In the genomic region with DNA sequence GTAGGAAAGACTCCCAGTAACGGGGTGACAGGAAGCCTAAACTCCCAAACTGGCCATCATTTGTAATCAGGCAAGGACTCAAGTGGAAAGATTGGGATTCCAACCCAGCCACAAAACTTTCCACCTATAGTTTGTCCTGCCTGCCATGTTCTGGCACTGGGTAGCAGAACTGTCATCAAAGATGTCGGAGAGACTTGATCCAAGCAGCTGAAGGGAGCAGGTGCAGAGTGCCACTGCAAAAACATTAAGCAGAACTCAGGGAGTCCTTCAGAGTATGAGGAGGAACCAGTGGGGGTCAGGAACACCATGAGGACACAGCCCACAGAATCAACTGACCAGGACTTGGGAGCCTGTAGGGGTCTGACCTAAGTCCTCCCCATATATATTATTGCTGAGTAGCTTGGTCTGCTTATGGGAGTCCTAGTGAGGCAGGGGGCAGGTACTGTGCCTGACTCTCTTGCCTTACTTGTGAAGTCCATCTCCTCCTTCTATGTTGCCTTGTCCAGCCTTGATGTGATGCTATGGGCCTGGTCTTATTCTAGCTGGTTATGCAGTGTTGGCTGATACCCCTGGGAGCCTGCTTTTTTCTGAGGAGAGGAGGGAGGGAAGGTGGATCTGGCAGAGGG, we compare ENCODE assay signal across 24 mouse cellular contexts.
A peak's percentile ranks its signal among the peaks of the same experiment; 100 is the strongest.
DNase-seq lines count a peak whose midpoint lies in the region; ATAC-seq lines count a peak whose summit lies in the region.
"Had no signal": no experiment of that assay in that cellular context is flagged by ENCODE, and none has a peak within 500 bp of the region (broad histone marks: within the 10 kb centered on the region; RNA-seq: fewer than 3 reads in every experiment).

No protein-coding gene starts in this region.

- no peaks in the 10 kb centered on the region for H3K27me3 ChIP-seq in forebrain, embryonic 11.5 days (ENCODE audit: control insufficient read depth, insufficient read depth, low read length)
- H3K27me3 ChIP-seq in forebrain, embryonic 16.5 days (replicated peaks; ENCODE audit: control insufficient read depth, insufficient read depth, low read length), result no peaks in the 10 kb centered on the region
- no peaks in the 10 kb centered on the region for H3K27me3 ChIP-seq in hindbrain, embryonic 14.5 days (ENCODE audit: control insufficient read depth, insufficient read depth, low read length)
- no peaks in the 10 kb centered on the region for H3K27me3 ChIP-seq in hindbrain, embryonic 10.5 days (ENCODE audit: insufficient read depth, poor library complexity, severe bottlenecking)
- no peaks in the 10 kb centered on the region for H3K27me3 ChIP-seq in forebrain, embryonic 15.5 days
- no peaks in the 10 kb centered on the region for H3K27me3 ChIP-seq in midbrain, embryonic 15.5 days (replicated peaks)
- H3K27me3 ChIP-seq: hindbrain, embryonic 15.5 days; liver, embryonic 12.5 days; stomach, embryonic 15.5 days had no signal

- ATAC-seq in forebrain, embryonic 11.5 days (replicated peaks; ENCODE audit: low FRiP score), result 0 out of 2 replicates have a peak, but pooled peaks have one; percentile 21
- no peak for ATAC-seq in forebrain, embryonic 16.5 days
- ATAC-seq in hindbrain, embryonic 14.5 days (ENCODE audit: low FRiP score), result 0 out of 2 replicates have a peak, but pooled peaks have one; percentile 43
- ATAC-seq in forebrain, embryonic 15.5 days (replicated peaks), result peak; percentile 57
- ATAC-seq in midbrain, embryonic 15.5 days (replicated peaks), result peak; percentile 57
- ATAC-seq: liver, embryonic 12.5 days; liver, postnatal 0 days had no signal

- H3K9me3 ChIP-seq in forebrain, embryonic 11.5 days (ENCODE audit: control insufficient read depth, low read length), result no peaks in the 10 kb centered on the region
- no peaks in the 10 kb centered on the region for H3K9me3 ChIP-seq in forebrain, embryonic 16.5 days (ENCODE audit: control insufficient read depth, low read length)
- no peaks in the 10 kb centered on the region for H3K9me3 ChIP-seq in hindbrain, embryonic 14.5 days (ENCODE audit: control insufficient read depth, low read length)
- H3K9me3 ChIP-seq in hindbrain, embryonic 10.5 days, result no peaks in the 10 kb centered on the region
- H3K9me3 ChIP-seq in forebrain, embryonic 15.5 days, result no peaks in the 10 kb centered on the region
- H3K9me3 ChIP-seq in midbrain, embryonic 15.5 days, result no peaks in the 10 kb centered on the region
- H3K9me3 ChIP-seq: G1E; hindbrain, embryonic 15.5 days; liver, embryonic 12.5 days; stomach, embryonic 15.5 days had no signal

- no peak overlapping the region for H3K4me2 ChIP-seq in forebrain, embryonic 11.5 days (ENCODE audit: low read depth, low read length, severe bottlenecking)
- H3K4me2 ChIP-seq in forebrain, embryonic 16.5 days (ENCODE audit: low read length), result no peak overlapping the region
- H3K4me2 ChIP-seq in hindbrain, embryonic 14.5 days (replicated peaks), result no peak overlapping the region
- H3K4me2 ChIP-seq in forebrain, embryonic 15.5 days (replicated peaks), result no peak overlapping the region
- no peak overlapping the region for H3K4me2 ChIP-seq in midbrain, embryonic 15.5 days
- H3K4me2 ChIP-seq: liver, embryonic 12.5 days; stomach, embryonic 15.5 days had no signal

- H3K4me3 ChIP-seq in forebrain, embryonic 11.5 days (ENCODE audit: low read depth, low read length), result no peak overlapping the region
- no peak overlapping the region for H3K4me3 ChIP-seq in forebrain, embryonic 16.5 days (replicated peaks; ENCODE audit: low read length)
- H3K4me3 ChIP-seq in hindbrain, embryonic 14.5 days (replicated peaks; ENCODE audit: low read length), result no peak overlapping the region
- H3K4me3 ChIP-seq in hindbrain, embryonic 10.5 days, result no peak overlapping the region
- no peak overlapping the region for H3K4me3 ChIP-seq in forebrain, embryonic 15.5 days
- no peak overlapping the region for H3K4me3 ChIP-seq in midbrain, embryonic 15.5 days
- H3K4me3 ChIP-seq: heart, adult 2 months; hindbrain, embryonic 15.5 days; liver, embryonic 12.5 days; stomach, embryonic 15.5 days had no signal

- 92% methylated on average over 2 of the region's 2 CpGs for WGBS in forebrain, embryonic 11.5 days
- WGBS in forebrain, embryonic 16.5 days, result 82% methylated on average over 2 of the region's 2 CpGs
- WGBS in hindbrain, embryonic 14.5 days, result 94% methylated on average over 2 of the region's 2 CpGs
- WGBS in hindbrain, embryonic 10.5 days, result 91% methylated on average over 2 of the region's 2 CpGs
- 87% methylated on average over 2 of the region's 2 CpGs for WGBS in forebrain, embryonic 15.5 days
- 85% methylated on average over 2 of the region's 2 CpGs for WGBS in midbrain, embryonic 15.5 days

- H3K9ac ChIP-seq in forebrain, embryonic 11.5 days (ENCODE audit: low read length), result no peak overlapping the region
- no peak overlapping the region for H3K9ac ChIP-seq in forebrain, embryonic 16.5 days (replicated peaks; ENCODE audit: low read depth, low read length)
- no peak overlapping the region for H3K9ac ChIP-seq in hindbrain, embryonic 14.5 days
- no peak overlapping the region for H3K9ac ChIP-seq in forebrain, embryonic 15.5 days (replicated peaks)
- H3K9ac ChIP-seq in midbrain, embryonic 15.5 days, result no peak overlapping the region
- H3K9ac ChIP-seq: hindbrain, embryonic 15.5 days; liver, embryonic 12.5 days; liver, postnatal 0 days; stomach, embryonic 15.5 days had no signal

- no peak overlapping the region for H3K27ac ChIP-seq in forebrain, embryonic 11.5 days (ENCODE audit: low read depth, low read length)
- H3K27ac ChIP-seq in forebrain, embryonic 16.5 days (ENCODE audit: low read length), result no peak overlapping the region
- H3K27ac ChIP-seq in hindbrain, embryonic 14.5 days, result 0 out of 2 replicates have a peak overlapping the region, but pooled peaks have one; percentile 20
- no peak overlapping the region for H3K27ac ChIP-seq in hindbrain, embryonic 10.5 days
- H3K27ac ChIP-seq in forebrain, embryonic 15.5 days (replicated peaks), result no peak overlapping the region
- H3K27ac ChIP-seq in midbrain, embryonic 15.5 days, result peak overlapping the region; percentile 54; the same call in 1 of the 2 replicates
- H3K27ac ChIP-seq: heart, adult 2 months; liver, embryonic 12.5 days; macrophage; stomach, embryonic 15.5 days had no signal

- no peaks in the 10 kb centered on the region; the same call in 1 of the 2 replicates for H3K4me1 ChIP-seq in forebrain, embryonic 11.5 days (replicated peaks; ENCODE audit: control insufficient read depth, insufficient read depth, low read length)
- H3K4me1 ChIP-seq in forebrain, embryonic 16.5 days (replicated peaks; ENCODE audit: control insufficient read depth, insufficient read depth, low read length), result peaks cover 10% of the 10 kb centered on the region; the same call in 1 of the 2 replicates
- peaks cover 7% of the 10 kb centered on the region for H3K4me1 ChIP-seq in hindbrain, embryonic 14.5 days (replicated peaks; ENCODE audit: control insufficient read depth, insufficient read depth, low read length)
- H3K4me1 ChIP-seq in hindbrain, embryonic 10.5 days (replicated peaks), result peaks cover 13% of the 10 kb centered on the region
- peaks cover 21% of the 10 kb centered on the region for H3K4me1 ChIP-seq in forebrain, embryonic 15.5 days
- H3K4me1 ChIP-seq in midbrain, embryonic 15.5 days, result peaks cover 10% of the 10 kb centered on the region
- H3K4me1 ChIP-seq: liver, embryonic 12.5 days; stomach, embryonic 15.5 days had no signal

- no peak for DNase-seq in forebrain, embryonic 11.5 days (ENCODE audit: low spot score)
- no peak for DNase-seq in hindbrain, embryonic 14.5 days (ENCODE audit: low spot score)
- DNase-seq in hindbrain, embryonic 10.5 days (ENCODE audit: low spot score), result no peak
- no peak for DNase-seq in kidney, postnatal 10 days
- DNase-seq in lung, postnatal 10 days, result no peak
- DNase-seq: adrenal gland, adult 8-10 months; cerebellum, adult 9-10 months; cerebellum, postnatal 36 days; heart, adult 2 months; heart, postnatal 14 days; kidney, adult 2 months; kidney, postnatal 4 days; left cerebral cortex, postnatal 4 days; liver, postnatal 0 days; right cerebral cortex, postnatal 25 days; thymus, postnatal 14 days had no signal

- H3K36me3 ChIP-seq in forebrain, embryonic 11.5 days (ENCODE audit: control insufficient read depth, insufficient read depth, low read length), result no peaks in the 10 kb centered on the region
- H3K36me3 ChIP-seq in forebrain, embryonic 16.5 days (ENCODE audit: control insufficient read depth, insufficient read depth), result no peaks in the 10 kb centered on the region
- H3K36me3 ChIP-seq in hindbrain, embryonic 14.5 days (replicated peaks; ENCODE audit: control insufficient read depth, insufficient read depth), result no peaks in the 10 kb centered on the region
- H3K36me3 ChIP-seq in hindbrain, embryonic 10.5 days, result no peaks in the 10 kb centered on the region
- no peaks in the 10 kb centered on the region for H3K36me3 ChIP-seq in forebrain, embryonic 15.5 days
- no peaks in the 10 kb centered on the region for H3K36me3 ChIP-seq in midbrain, embryonic 15.5 days (replicated peaks)
- H3K36me3 ChIP-seq: G1E; hindbrain, embryonic 15.5 days; liver, embryonic 12.5 days; stomach, embryonic 15.5 days had no signal

Comparison
In these comparisons a context has a peak if more than half of its experiments do, and no peak if none do; other contexts are left out.
1. H3K27ac ChIP-seq: peak in hindbrain, embryonic 14.5 days (single experiment) and midbrain, embryonic 15.5 days (single experiment); none in forebrain, embryonic 11.5 days (single experiment), forebrain, embryonic 16.5 days (single experiment), hindbrain, embryonic 10.5 days (single experiment) and forebrain, embryonic 15.5 days (single experiment).